Mouse (Mus musculus) CH12.LX (cell line): ENCODE measurements around the gene Lrriq4. TPM values are rescaled to one million over a fixed set of nuclear protein-coding genes. Genes with fewer than 3 reads are reported as not detected.

Source experiments
- DNase-seq: peaks from one replicate; pipeline ENCODE4 v3.0.0-alpha.2; 2013; ENCODE audit errors: extremely low read depth
- H3K27ac ChIP-seq: 2 replicates; pipeline ENCODE4 v1.5.1; 2012; ENCODE audit warnings: low read depth, mild to moderate bottlenecking, control low read depth, moderate library complexity; ENCODE audit not compliant: insufficient read depth
- H3K27me3 ChIP-seq: replicated peaks from 2 replicates; pipeline ENCODE3; 2012; ENCODE audit warnings: inconsistent platforms
- H3K36me3 ChIP-seq, 2 experiments: replicated peaks in 1 of 2; 2 replicates each; pipeline versions ENCODE3 to v1.6.1; 2012; ENCODE audit warnings: inconsistent platforms in 1 of 2, low read length in 1 of 2, mild to moderate bottlenecking in 1 of 2, mixed read lengths in 1 of 2, moderate library complexity in 1 of 2; ENCODE audit not compliant: control insufficient read depth in 1 of 2, insufficient read depth in 1 of 2
- H3K4me1 ChIP-seq, 2 experiments: 2 replicates each; pipeline ENCODE4 v1.6.1; 2012; ENCODE audit warnings: inconsistent platforms in 1 of 2, moderate library complexity in 1 of 2; ENCODE audit not compliant: insufficient read depth in 2 of 2, control insufficient read depth in 1 of 2
- H3K4me2 ChIP-seq: 2 replicates; pipeline ENCODE4 v1.6.1; 2012; ENCODE audit warnings: low read depth, mild to moderate bottlenecking, control low read depth; ENCODE audit not compliant: poor library complexity, insufficient read depth, severe bottlenecking
- H3K4me3 ChIP-seq, 3 experiments: fragments of 150-350 bp in 1 of 3; sonication (generic) in 1 of 3; replicated peaks in 1 of 3; 2 replicates each; pipeline versions ENCODE3 to v1.5.1; 2011 to 2012; ENCODE audit warnings: low read depth in 2 of 3, low read length in 2 of 3, mild to moderate bottlenecking in 2 of 3, moderate library complexity in 2 of 3, control low read depth in 1 of 3, improper control_type of control experiment in 1 of 3, inconsistent platforms in 1 of 3, mixed read lengths in 1 of 3; ENCODE audit not compliant: poor library complexity in 1 of 3
- H3K79me2 ChIP-seq: replicated peaks from 2 replicates; pipeline ENCODE4 v1.6.1; 2012; ENCODE audit warnings: mild to moderate bottlenecking, moderate library complexity; ENCODE audit not compliant: control insufficient read depth, poor library complexity, insufficient read depth, severe bottlenecking; ENCODE audit errors: extremely low read depth
- H3K9ac ChIP-seq: 2 replicates; pipeline ENCODE4 v1.6.1; 2012; ENCODE audit warnings: low read depth, mild to moderate bottlenecking, control low read depth, moderate library complexity; ENCODE audit not compliant: insufficient read depth
- H3K9me3 ChIP-seq: replicated peaks from 2 replicates; pipeline ENCODE3; 2012; ENCODE audit warnings: low read length, inconsistent platforms, mixed read lengths
- BHLHE40 ChIP-seq: IDR thresholded peaks from 2 replicates; pipeline ENCODE4 v1.6.1; 2011; ENCODE audit warnings: mild to moderate bottlenecking, low read depth, low read length, improper control_type of control experiment
- ETS1 ChIP-seq: conservative IDR thresholded peaks from 2 replicates; pipeline ENCODE4 v1.6.1; 2012; ENCODE audit warnings: low read depth, mild to moderate bottlenecking, inconsistent platforms, low read length, improper control_type of control experiment, moderate library complexity
- MEF2A ChIP-seq: IDR thresholded peaks from 2 replicates; pipeline ENCODE4 v1.6.1; 2014; ENCODE audit warnings: low read depth, mild to moderate bottlenecking, inconsistent platforms, low read length, improper control_type of control experiment, borderline replicate concordance
- MXI1 ChIP-seq: IDR thresholded peaks from 2 replicates; pipeline ENCODE4 v1.6.1; 2011; ENCODE audit warnings: mild to moderate bottlenecking, low read depth, low read length, improper control_type of control experiment
- NRF1 ChIP-seq: IDR thresholded peaks from 2 replicates; pipeline ENCODE4 v1.6.1; 2014; ENCODE audit warnings: low read depth, mild to moderate bottlenecking, inconsistent platforms, low read length, improper control_type of control experiment, moderate library complexity
- POLR2A ChIP-seq: IDR thresholded peaks from 2 replicates; pipeline ENCODE4 v1.6.1; 2011; ENCODE audit warnings: low read depth, mild to moderate bottlenecking, improper control_type of control experiment, low read length
- POLR2AphosphoS2 ChIP-seq: IDR thresholded peaks from 2 replicates; pipeline ENCODE4 v1.6.1; 2011; ENCODE audit warnings: low read depth, low read length, improper control_type of control experiment
- RCOR1 ChIP-seq: conservative IDR thresholded peaks from 2 replicates; pipeline ENCODE4 v1.6.1; 2012; ENCODE audit warnings: low read depth, mild to moderate bottlenecking, inconsistent platforms, low read length, improper control_type of control experiment
- SIN3A ChIP-seq: IDR thresholded peaks from 2 replicates; pipeline ENCODE4 v1.6.1; 2012; ENCODE audit warnings: low read length, improper control_type of control experiment, inconsistent platforms
- SMC3 ChIP-seq: IDR thresholded peaks from 2 replicates; pipeline ENCODE4 v1.6.1; 2011; ENCODE audit warnings: low read depth, low read length, improper control_type of control experiment
- TCF12 ChIP-seq: IDR thresholded peaks from 2 replicates; pipeline ENCODE4 v1.6.1; 2014; ENCODE audit warnings: low read depth, mild to moderate bottlenecking, inconsistent platforms, low read length, improper control_type of control experiment
- UBTF ChIP-seq: IDR thresholded peaks from 2 replicates; pipeline ENCODE4 v1.6.1; 2012; ENCODE audit warnings: low read depth, mild to moderate bottlenecking, inconsistent platforms, low read length, improper control_type of control experiment, moderate library complexity
- ZC3H11A ChIP-seq: IDR thresholded peaks from 2 replicates; pipeline ENCODE4 v1.6.1; 2012; ENCODE audit warnings: low read depth, mild to moderate bottlenecking, inconsistent platforms, low read length, improper control_type of control experiment
- ZMIZ1 ChIP-seq: IDR thresholded peaks from 2 replicates; pipeline ENCODE4 v1.6.1; 2012; ENCODE audit warnings: low read depth, mild to moderate bottlenecking, inconsistent platforms, low read length, improper control_type of control experiment
- dilution Hi-C: fragments of 300-500 bp; cut with MboI; formaldehyde crosslinking; loops from 2 replicates; pipeline ENCODE4 v1.14.3; 2020; ENCODE audit warnings: low sequenced_read_pairs; ENCODE audit not compliant: extremely low pct_unique_long_range_greater_than_20kb, extremely low pct_ligation_motif_present
- in situ Hi-C: fragments of 300-500 bp; cut with MboI; formaldehyde crosslinking; loops from 3 replicates; pipeline ENCODE4 v1.14.3; 2019; ENCODE audit warnings: low sequenced_read_pairs, low pct_ligation_motif_present, low pct_unique_long_range_greater_than_20kb, mixed read lengths
- polyA plus RNA-seq: library from polyadenylated mRNA; unstranded; fragments of >175 nt; gene quantifications from 2 replicates; pipeline ENCODE4 v1.2.1, GENCODE M21; 2012; ENCODE audit warnings: low read depth; ENCODE audit not compliant: insufficient read length
- total RNA-seq, 2 experiments: library from RNA; depleted of rRNA; stranded (reverse); fragments of 300-350 nt in 1 of 2; fragments of >200 nt in 1 of 2; gene quantifications; 2 replicates each; pipeline ENCODE4 v1.2.3; 2012 to 2014

The Lrriq4 gene
- total and polyA plus RNA-seq, 3 experiments, result not detected

- peak overlapping the region; percentile 69 for H3K9ac ChIP-seq
- peaks cover 16 to 27% of the 10 kb centered on the region in 2 experiments for H3K36me3 ChIP-seq
- peaks cover 9 to 45% of the 10 kb centered on the region in 2 experiments for H3K4me1 ChIP-seq
- in situ Hi-C loops (no loop called here), dilution Hi-C loops (no loop called here)
- peak overlapping the region; percentile 96 for H3K27ac ChIP-seq
- peak overlapping the region; percentile 80; the same call in 1 of the 2 replicates for H3K4me2 ChIP-seq
- peak; percentile 83 for DNase-seq
- H3K4me3 ChIP-seq, result peak overlapping the region; percentile 62 to 94 (median 77)
- peaks cover 35% of the 10 kb centered on the region for H3K79me2 ChIP-seq
- H3K9me3 ChIP-seq, result no peaks in the 10 kb centered on the region
- no peaks in the 10 kb centered on the region for H3K27me3 ChIP-seq
- TF ChIP-seq SIN3A (peak; percentile 61; the same call in 1 of the 2 replicates), MEF2A (no peak), POLR2A (peak; percentile 15; the same call in 1 of the 2 replicates), MXI1 (peak; percentile 41; the same call in 1 of the 2 replicates)
- TF ChIP-seq, all 38 proteins: peak for 3
Observed at GRCm38 (mm10) chr3:30602740-30603098, 41.6 kb upstream of the Lrriq4 start.

- no peak for TF ChIP-seq POLR2AphosphoS2
- TF ChIP-seq TCF12, result no peak
- TF ChIP-seq UBTF, result no peak
- no peak for TF ChIP-seq BHLHE40
- TF ChIP-seq SMC3, result no peak
- no peak for TF ChIP-seq MXI1
- TF ChIP-seq MEF2A, result no peak
- TF ChIP-seq ETS1, result no peak
- TF ChIP-seq NRF1, result no peak
- TF ChIP-seq ZC3H11A, result no peak
- no peak for DNase-seq
- Histone ChIP-seq H3K9ac (peak overlapping the region; percentile 69), H3K36me3 (peaks cover 18 to 30% of the 10 kb centered on the region in 2 experiments), H3K27me3 (no peaks in the 10 kb centered on the region), H3K79me2 (peaks cover 37% of the 10 kb centered on the region), H3K4me3 (peak overlapping the region; percentile 62 to 94 (median 77)), H3K4me2 (peak overlapping the region; percentile 80), H3K27ac (no peak overlapping the region), H3K4me1 (peaks cover 9 to 48% of the 10 kb centered on the region in 2 experiments), H3K9me3 (no peaks in the 10 kb centered on the region)
- in situ Hi-C loops (no loop called here), dilution Hi-C loops (no loop called here)
Observed at GRCm38 (mm10) chr3:30603256-30603655, 41.1 kb upstream of the Lrriq4 start.

- Histone ChIP-seq H3K4me1 (peaks cover 7 to 51% of the 10 kb centered on the region in 2 experiments), H3K36me3 (peaks cover 53 to 77% of the 10 kb centered on the region in 2 experiments), H3K4me2 (no peak overlapping the region), H3K79me2 (peaks cover 32% of the 10 kb centered on the region), H3K9me3 (no peaks in the 10 kb centered on the region), H3K4me3 (no peak overlapping the region), H3K27me3 (no peaks in the 10 kb centered on the region), H3K9ac (no peak overlapping the region), H3K27ac (no peak overlapping the region)
- TF ChIP-seq ZMIZ1 (no peak), RCOR1 (no peak)
- DNase-seq, result no peak
- in situ Hi-C loops, result no loop called here
- dilution Hi-C loops, result no loop called here
Observed at GRCm38 (mm10) chr3:30608999-30609398, 35.3 kb upstream of the Lrriq4 start.
